Mouse (Mus musculus): ENCODE measurements around the gene Rwdd2a.

The Rwdd2a gene

GRCm38 (mm10) chr9:86592676-86593668 is 21.2 kb downstream of the Rwdd2a start:
- WGBS = 48% methylated on average over 19 of the region's 19 CpGs

- WGBS = 58% methylated on average over 10 of the region's 10 CpGs
Measured at GRCm38 (mm10) chr9:86594357-86594767, 22.6 kb downstream of the Rwdd2a start.

GRCm38 (mm10) chr9:86599723-86600303 is 28.0 kb downstream of the Rwdd2a start:
- WGBS = 61% methylated on average over 8 of the region's 8 CpGs

- WGBS = 86% methylated on average over 6 of the region's 6 CpGs
Measured at GRCm38 (mm10) chr9:86605776-86606175, 34.0 kb downstream of the Rwdd2a start.

GRCm38 (mm10) chr9:86612091-86612490 is 40.3 kb downstream of the Rwdd2a start:
- WGBS = 95% methylated on average over 4 of the region's 4 CpGs

- WGBS = 90% methylated on average over 1 of the region's 1 CpGs
Measured at GRCm38 (mm10) chr9:86615765-86616164, 44.0 kb downstream of the Rwdd2a start.

- 70% methylated on average over 7 of the region's 7 CpGs for WGBS
Measured at GRCm38 (mm10) chr9:86617837-86618492, 46.2 kb downstream of the Rwdd2a start.

GRCm38 (mm10) chr9:86619341-86620139 is 47.7 kb downstream of the Rwdd2a start:
- 78% methylated on average over 10 of the region's 10 CpGs for whole genome bisulfite sequencing

- WGBS = 60% methylated on average over 2 of the region's 2 CpGs
Measured at GRCm38 (mm10) chr9:86622062-86622461, 50.3 kb downstream of the Rwdd2a start.

GRCm38 (mm10) chr9:86624039-86624438 is 52.2 kb downstream of the Rwdd2a start:
- WGBS = 49% methylated on average over 12 of the region's 12 CpGs
